Mouse (Mus musculus) kidney, adult 11 months (tissue): ENCODE measurements around the gene Tmco5.

Source experiments
- DNase-seq: peaks from one replicate; pipeline ENCODE4 v3.0.0; 2022

Gene Tmco5

DNA sequence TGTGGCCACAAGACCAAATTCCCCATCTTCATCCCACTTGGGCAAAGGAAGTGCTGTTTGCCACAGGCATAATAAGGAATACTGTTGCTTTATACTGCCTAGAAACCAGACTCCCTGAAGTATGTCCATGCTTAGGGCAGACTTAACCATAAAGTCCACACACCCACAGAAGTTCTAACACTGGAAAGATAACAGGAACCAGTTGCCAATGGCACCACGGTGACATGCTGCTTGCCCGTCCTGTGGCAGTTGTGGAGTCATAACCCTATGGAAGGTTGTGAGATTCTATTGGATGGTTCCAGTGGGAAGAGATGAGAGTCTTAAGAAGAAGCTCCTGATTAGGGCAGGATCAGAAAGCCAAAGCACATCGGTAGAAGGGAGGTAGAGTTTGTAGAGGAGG is at the start of gene Tmco5:
TSS of gene Tmco5 (plus strand) at position 301 of the 400 bp plus-strand sequence.
- DNase-seq, result no peak

DNA sequence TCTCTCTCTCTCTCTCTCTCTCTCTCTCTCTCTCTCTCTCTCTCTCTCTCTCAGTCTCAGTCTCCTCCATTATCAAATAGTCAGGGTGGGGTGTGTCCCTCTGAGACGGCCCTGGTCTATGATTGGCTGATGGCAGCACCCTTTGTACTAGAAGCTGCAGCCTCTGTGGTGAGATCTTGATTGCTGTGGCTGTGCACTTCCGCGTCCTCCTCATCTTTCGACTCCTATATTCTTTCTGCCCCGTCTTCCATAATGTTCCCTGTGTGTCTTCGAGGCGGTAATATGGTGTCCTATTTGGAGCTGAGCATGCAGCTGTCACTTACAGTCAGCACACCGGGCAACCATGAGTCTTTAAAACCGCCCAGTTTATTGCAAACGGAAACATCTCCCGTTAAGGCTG is 46.6 kb upstream of the Tmco5 start:
- no peak for DNase-seq

DNA sequence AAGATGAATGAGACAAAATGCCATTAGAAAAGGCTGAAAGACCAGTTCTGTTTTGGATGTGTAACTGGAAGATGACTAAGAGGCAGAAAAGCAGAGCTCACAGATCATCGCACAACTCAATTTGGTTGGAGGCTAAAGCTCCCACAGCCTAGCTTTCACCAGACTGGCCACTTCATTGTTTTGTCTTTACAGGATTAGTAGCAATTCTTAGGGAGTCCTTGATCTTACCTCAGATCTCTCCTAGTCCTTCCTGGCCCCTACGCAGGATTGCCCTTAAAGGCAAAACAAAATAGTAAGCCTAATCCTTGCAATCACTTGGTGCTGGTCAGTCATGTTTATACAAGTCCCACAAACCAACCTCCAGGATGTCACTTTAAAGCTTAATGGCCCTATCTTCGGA is 40.7 kb upstream of the Tmco5 start:
- DNase-seq, result no peak

DNA sequence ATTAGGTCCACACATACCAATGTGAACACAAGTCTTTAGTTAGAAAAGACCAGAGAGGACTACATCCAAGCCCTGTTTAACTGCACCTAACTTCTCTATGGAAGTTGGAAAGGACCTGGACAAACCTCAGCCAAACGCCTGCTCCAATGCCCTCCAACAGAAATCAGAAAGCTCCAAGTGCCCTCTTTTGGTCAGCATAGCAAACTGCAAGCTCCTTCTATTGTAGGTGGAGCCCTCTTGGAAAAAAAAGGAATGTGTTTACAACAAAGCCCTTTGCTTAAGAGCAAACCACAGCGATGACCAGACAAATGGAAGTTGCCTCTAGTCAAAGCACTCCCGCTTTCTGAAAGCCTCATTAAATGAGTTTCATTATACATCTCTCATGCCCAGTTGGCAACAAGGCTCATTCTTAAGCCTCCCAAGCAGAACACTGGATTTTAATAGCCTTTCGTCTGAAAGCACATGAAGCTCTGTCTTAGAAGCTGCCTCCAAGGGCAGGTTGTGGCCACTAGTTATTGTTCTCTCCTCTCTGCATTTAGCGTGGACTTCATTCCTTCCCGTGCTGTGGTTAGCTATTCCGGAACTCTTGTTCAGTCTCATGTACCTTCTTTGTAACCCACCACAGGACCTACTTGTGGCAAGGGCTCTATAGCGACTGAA is 39.8 kb upstream of the Tmco5 start:
- peak; percentile 7 for DNase-seq

DNA sequence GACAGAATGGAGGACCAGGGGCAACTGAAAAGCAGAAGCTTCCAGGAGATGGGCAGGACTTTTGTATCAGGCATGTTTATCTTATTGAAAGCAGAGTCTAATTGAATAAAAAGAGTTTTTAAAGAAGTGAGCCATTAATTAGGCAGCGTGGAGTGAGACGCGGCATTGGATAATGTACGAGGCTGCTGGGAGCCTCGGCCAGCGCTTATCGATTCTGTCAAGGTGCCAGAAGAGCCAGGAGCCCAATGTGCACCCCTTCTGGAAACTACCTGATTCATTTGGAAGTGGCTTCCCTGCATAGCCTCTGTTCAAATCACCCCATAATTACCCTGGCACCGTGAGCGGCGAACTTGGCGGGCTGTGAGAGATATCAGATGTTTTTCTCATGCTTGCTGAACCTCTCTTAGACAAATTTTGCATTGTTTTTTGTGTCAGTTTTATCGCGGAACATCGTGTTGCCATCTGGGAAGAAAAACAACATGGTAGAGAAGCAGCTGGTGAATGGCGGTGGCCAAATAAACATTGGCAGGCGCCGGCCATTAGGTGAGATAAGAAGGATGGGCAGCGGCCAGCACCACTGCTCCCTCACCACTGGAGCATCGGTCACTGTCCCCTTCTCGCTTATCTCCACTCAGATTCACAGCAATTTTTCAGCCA is 28.4 kb upstream of the Tmco5 start:
- DNase-seq, result no peak

DNA sequence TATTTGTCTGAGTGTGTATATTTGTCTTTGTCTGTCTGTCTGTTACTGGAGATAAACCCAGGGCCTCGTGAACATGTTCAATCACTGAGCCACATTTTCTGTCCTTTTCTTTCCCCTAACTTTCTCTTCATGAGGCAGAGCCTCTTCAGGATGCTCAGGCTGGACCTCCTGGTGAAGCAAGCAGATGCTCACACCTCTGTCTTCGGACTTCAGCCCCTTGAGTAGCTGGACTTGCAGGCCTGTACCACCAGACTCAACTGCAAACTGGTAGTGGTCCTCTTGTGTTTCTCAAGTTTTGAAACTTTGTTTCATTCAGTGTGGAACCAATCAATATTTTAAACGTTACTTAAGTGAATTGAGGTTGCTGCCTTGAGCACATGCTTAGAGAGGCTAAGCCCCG is 27.1 kb upstream of the Tmco5 start:
- no peak for DNase-seq

DNA sequence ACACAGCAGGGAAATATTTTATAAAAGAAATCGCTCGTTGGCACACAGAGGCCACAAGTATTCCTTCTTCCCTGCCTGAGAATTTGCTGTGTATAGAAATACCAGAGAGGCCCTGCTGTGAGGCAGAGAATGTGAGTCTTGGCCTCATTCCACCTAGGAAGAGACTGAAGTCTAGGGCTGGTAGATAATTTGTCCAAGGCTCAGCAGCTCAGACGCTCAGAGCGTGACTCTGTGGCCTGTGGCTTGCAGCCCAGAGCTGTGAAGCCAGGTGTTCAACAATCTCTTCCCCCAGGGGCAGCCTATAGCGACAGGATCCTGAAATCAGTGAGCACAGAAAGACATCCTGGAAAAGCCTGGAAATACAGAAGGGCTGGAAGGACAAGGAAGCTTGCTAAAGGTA is 26.2 kb upstream of the Tmco5 start:
- peak; percentile 51 for DNase-seq

DNA sequence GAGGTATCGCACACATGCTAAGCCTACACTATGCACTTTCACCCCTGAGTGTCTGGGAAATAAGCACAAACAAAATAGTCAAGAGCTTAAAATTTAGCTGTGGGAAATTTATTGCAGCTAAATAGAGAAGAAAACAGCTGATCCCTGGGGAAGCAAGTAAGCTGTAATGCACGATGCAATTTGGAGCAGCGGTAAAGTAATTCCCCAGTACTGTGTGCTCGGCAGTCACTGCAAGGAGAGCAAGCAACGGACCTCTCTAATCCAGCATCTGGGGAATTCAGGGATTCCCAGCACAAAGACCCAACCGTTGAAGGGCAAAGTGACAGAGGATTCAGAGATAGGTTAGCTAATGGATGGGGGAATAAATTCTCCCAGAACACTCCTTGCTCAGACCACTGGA is 19.8 kb upstream of the Tmco5 start:
- no peak for DNase-seq

DNA sequence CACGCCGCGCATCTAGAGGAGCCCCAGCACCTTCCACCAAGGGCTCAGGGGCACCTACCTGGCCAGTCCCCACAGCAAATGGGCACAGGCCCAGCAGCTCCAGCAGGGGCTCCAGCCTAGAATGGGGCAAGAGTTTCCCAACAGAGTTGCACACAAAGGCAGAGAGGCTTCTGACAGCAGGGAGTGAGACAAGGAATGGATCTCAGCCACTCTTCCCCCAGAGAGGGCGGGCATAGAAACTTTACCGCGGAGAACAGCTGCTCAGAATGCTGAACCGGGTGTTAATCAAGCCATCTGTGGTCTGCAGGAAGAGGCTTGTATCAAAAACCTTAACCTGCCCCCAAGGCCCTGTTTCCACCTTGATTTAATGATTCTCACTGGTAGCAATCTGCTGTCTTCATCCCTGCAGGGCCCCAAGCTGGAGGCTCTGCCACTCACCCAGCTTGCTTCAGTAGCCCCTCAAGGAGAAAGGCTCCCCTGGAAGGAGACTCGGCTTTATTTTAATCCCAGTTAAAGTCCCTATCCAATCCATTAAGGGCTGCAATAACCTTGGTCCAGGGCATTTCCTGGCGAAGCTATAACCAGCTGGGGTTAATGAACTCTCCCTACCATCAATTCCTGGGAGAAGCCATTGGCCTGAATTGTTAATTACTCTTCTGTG is 1.4 kb upstream of the Tmco5 start:
- no peak for DNase-seq

DNA sequence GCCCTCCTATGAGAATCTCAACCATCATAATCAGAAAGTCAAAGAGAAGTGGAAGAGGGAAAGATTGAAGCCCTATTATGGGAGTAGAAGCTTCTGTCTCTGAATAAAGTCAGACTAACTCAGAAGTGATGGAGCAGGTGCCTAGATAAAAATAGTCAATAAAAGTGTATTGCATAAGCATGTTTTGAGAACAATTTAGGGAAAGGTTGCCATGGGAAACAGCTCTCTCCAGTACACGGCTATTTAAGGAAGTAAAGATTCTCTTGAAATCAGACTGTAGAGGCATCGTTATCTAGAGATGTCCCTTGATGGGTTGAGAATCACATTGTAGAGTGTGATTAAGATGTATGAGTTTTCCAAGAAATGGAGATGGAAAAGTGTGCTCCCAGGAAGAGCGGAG is 1.2 kb downstream of the Tmco5 start:
- DNase-seq, result no peak

DNA sequence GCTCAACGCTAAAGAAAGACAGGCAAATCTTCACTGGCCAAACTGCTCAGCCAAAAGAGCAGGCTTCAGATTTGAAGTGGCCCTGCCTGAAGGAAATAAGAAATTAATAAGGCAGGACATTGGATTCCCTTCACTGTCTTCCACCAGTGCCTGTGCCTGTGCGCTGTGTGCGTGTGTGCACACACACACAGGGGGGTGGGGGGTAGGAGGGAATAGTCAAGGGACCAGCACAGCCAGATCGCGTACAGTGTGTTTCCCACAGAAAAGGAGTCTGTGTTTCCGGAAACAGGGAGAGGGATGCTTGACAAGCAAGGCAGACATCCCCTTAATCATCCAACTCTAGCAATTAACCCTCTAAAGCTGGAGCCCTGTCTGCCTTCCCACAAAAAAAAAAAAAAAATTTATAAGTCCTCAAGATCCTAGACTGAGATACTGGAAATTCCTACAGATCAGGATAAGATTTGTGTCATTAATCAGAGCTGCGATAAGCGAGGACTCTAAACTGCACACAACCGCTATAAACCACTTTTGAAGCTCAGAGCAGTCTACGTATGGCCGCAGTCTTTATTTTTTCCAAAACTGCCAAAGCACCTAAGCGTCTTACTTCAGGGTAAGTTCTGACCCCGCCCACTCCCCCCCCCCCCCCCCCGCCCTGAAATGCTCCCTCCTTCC is 15.0 kb downstream of the Tmco5 start:
- no peak for DNase-seq

DNA sequence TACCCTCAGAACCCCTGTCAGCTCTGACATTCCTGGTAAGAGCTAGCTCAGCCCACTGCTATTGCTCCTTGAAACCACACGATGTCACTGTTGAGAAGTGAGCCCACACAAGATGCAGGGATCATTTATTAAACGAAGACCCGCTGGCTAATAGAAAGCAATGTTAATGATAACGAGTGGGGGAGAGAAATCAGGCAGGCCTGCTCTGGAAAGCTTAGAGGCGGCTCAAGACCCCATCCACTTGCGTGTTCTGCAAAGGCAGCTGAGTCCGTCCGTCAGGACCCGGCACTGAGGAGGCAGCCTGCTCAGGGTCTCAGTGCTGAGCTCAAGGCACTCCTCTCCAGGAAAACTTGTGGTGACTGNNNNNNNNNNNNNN is 15.5 kb downstream of the Tmco5 start:
- DNase-seq, result peak; percentile 38

DNA sequence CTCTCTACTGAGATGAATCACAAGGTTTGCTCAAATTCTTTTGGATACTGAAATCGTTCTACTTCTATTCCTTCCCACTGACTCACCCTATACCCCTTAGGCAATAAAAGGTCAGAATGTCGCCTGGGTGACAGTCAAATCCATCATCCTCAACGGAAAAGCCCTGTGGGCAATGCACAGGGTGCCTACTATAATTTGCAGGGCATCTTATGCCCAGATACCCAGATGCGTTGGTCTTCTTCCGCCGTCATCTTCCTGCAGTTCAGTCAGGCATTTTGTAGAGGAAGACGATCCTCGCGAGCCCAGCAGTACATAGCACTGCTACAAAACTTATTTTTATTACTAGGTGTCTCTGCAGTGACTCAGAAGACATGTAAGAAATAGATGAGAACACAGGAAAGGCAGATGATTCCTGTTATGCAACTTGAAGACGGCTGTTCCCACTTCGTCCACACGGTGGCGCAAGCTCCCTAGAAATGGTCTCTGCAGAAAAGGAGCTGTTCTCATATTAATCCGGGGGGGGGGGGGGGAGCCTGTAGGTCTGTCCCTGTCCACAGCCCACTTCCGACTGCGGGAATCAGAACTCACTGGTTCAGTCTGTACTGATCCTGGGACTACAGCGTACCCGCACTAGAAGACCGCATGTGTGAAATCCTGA is 21.3 kb downstream of the Tmco5 start:
- peak; percentile 71 for DNase-seq

DNA sequence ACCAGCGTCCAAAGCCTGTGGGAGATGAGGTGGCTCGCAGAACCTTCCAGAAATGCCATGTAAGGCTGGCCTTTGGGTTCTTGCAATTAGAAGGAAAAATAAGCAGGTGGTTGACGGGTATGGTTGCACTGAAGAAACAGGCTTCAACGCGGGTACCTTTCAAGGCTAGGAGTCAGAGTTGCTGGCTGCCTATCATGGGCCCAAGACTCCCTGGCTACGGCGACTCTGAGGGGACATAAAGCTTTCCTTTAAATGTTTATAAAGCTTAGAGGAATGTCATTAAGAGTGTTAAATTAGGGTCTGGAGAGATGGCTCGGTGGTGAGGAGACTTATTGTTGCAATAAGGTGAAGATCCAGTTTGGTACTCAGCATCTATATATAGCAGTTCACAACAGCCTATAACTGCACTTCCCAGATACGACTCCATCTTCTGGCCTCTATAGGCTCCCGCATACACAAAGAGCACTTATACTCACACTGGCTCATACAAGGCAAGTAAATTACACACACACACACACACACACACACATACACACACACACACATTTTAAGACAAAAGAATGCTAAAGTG is 21.9 kb downstream of the Tmco5 start:
- peak; percentile 7 for DNase-seq

DNA sequence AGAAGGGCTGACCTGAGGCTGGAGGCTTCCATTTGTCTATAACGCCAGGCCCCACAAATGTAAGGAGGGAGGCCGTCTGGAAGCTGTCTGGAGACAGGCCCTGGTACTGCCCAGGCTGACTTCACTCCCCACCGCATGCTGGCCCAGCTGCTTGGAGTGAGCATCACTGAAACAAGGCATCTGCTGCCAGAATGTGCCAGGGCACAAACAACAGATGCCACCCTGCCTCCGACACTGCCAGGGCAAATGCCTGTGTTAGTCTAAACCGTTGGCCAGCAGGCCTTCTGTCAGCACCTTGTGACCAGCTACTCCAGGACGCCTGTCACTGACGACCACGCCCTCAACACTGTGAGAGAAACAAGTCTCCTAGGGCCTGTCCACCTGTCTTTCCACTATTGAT is 29.8 kb downstream of the Tmco5 start:
- DNase-seq, result no peak

DNA sequence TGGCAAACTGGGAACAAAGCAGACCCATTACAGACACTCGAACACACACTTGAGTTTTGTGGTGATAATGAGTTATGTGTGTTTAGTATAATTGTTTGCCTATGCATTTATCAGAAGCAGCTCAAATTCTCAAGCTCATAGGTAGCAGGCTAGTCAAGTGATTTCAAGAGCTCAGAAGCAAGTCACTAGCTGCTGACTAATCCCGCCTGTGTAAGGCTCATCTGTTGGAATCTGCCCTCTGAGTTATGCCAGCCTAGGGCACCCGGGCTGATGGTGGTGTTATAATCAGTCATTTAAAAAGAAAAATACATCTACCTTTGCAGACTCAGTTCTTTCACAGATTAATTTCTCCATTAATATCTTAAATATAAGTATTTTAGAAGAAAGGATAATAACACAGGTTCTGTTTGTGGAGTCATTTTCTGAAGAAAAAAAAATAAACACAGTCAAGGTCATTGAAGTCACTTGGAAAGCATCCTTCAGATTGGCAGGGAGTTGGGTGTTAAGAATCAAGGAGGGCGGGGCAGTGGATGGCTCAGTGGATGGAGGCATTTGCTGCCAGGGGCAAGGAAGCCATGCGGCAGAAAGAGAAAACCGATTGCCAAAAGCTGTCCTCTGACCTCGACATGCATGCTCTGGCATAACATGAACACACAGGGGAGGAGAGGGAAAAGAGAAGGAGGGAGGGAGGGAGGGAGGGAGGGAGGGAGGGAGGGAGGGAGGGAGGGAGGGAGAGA is 34.0 kb downstream of the Tmco5 start:
- DNase-seq, result no peak

DNA sequence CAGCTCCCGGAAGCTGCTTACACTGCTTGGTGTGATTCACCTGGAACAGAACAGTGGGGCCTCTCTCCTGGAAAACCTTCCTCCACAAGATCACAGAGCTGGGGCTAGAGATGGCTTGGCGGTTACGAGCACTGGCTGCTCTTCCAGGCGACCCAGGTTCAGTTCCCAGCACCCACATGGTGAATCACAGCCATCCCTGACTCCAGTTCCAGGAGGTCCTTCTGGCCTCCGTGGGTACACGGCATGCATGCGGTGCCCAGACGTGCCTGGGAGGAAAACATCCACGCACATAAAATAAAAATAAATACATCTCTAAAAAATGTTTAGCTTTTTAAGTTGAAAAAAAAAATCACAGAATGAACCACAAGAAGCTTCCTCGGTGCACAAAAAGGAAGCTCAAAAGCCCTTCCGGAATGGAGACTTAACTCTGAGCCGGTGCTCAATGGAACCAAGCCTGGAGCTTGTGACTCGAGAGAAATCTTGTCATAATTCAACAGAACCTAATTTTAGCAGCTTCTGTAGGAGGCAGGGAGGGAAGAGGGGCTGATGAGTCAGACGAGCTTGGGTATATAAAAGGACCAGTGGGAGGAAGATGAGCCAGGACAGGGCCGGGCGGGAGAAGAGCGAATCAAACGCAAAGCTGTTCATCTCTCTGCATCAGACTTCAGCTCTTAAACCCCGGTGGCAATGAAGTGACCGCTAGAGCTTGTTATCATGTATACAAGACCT is 35.4 kb downstream of the Tmco5 start:
- no peak for DNase-seq

DNA sequence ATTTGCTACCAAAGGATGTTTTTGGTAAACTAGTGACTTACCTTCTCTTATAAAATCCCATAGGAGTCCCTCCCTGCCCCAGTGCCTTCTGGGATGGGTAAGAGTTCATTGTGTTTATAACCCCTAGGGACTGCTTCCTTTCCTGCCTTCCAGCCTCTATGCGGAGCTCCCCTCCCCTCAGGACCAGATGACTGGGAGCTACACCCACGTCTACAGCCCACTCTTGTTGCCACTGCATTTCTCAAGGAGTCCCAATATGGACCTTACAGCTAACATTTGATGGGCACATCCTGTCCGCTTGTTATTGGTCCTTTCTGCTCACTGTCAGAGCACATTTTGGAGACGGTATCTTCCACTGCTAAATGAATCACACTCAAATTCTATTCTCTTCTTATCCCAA is 36.1 kb downstream of the Tmco5 start:
- no peak for DNase-seq

DNA sequence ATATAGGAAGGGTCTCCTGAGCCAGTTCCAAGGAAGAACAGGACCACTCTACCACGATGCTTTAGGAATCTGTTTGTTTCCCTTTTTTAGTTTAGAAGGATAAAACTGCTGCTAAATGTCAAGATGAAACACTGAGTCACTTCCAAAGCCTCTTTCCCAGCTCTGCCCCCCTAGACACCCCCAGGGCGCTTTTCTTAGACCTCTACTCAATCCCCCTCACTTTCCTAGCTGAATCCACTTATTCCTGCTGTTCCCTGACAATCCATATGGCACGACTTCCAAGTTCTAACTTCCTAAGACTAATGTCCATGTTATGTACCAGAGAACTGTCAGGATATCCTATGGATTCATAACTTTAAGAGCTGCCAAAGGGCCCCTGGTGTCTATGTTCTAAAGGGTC is 40.1 kb downstream of the Tmco5 start:
- no peak for DNase-seq

DNA sequence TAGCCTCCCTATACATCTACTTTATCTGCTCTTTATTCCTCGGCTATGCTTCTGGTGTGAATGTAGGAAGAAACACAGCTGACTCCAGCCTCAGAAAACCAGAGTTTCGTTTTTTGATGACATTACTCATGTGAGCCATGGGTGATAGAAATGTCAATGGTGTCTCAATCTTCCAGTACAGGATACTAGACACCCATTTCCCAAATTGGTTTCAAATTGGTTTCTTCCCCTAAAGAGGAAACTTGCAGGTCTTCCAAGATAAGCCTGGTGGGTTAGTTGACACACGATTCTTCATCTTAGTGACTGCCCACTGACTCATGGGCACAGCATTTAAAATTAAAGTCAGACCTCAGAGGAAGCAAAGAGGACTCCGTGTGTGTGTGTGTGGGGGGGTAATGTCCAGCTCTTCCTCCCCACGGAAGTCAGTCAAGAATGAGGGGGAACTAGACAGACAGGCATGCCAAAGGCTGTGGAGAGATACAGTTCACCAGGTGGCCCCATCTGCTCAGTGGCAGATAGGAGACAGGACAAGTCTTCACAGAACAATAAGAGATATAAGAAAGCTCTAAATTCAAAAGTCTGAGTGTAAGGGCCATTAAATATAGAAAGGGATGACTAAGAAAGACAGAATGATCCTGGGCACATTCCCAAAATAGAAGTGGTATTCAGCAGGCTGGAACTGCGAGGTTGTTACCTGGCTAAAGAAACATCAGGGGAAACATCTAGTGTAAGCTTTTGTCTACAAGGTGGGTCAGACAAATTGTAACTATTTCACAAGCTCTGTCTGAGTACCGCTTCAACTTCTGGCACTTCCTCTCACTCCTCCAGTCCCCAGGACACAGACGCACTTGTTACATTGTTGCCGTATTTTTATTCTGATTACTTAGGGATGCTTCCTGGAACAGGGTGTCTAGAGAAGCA is 44.3 kb downstream of the Tmco5 start:
- no peak for DNase-seq
